Mouse (Mus musculus): ENCODE measurements around the gene Dazap1.

The Dazap1 gene

DNA sequence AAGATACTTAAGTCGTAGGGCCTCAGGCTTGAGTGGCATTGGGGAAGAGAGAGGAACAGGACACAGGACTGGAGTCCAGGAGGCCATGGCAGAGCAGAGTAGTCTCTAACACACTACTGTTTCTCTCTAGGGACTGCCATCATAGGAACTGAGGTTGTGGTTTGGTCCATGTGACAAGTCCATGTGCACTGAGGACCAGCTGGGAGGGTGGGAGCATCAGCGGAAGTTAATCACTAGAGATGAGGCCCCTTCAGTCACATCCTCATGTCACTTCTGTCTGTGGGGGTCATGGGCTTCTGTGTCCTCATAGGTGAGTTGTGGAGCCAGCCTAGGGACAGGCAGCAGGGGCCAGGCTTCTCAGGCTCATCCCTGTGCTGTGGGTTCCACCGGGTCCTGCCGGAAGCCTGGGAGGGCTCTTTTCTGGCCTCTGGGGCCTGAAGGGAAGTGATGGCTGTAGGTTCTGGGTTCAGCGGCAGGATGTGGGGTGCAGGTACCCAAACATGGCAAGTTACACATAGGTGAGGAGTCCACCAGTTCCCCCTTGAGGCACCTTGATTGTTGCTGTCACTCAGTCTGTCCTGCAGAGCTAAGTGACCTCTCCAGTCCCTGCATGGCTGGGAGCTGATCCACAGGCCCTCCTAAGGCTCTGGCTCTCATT lies 10.0 kb downstream of the Dazap1 start:
- no peak for DNase-seq (ENCODE audit: low read depth, low spot score)

DNA sequence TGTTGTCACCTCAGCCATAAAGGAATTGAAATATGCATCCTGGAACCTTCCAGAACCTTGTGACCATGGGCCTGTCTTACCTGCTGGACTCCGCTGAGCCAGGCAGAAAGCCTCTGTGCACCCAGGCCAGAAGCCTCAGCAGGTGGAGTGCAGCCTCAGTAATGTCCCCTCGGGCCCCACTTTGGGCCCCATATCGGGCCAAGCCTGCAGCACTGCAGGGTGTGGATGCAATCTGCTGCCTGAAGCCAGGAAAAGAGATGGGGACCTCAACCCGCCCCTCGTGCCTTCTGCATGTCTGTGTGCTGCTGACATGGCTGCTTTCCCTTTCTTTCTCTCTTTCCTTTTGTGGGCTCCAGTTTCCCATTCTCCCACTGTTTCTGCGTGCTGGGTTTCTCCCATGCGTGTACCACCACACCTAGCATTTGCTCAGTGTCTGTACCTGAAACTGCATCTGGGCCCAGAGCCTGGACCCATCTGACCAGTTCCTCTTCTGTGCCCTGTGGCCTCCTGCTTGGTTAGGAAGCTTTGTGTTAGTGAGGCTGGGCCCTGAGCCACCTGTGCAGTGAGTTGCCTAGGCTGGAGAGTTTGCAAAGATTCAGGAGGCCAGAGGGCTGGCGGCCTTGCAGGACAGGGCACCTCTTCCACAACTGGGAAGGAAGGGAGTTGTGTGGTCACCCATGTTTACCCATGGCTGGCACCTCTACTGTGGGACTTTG lies 10.7 kb downstream of the Dazap1 start:
- DNase-seq (ENCODE audit: low read depth, low spot score): no peak

DNA sequence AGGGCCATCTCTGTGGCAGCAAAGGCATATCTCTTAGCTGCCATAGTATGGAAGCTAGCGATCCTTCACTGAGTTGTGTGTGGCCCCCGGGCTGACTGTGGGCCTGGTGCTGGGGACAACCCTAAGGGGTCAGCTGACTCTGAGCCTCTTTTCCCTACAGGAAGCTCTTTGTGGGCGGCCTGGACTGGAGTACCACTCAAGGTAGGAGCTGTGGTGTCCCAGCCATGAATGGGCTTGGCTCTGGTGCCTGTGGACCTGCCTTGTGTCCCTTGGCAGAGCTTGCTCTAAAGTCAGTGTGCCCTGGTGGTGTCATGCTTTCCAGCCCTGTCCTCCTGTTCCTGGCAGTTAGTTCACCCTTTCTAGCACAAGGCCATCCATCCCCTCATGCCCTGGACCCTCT lies 12.6 kb downstream of the Dazap1 start:
- DNase-seq (ENCODE audit: low read depth, low spot score): no peak

DNA sequence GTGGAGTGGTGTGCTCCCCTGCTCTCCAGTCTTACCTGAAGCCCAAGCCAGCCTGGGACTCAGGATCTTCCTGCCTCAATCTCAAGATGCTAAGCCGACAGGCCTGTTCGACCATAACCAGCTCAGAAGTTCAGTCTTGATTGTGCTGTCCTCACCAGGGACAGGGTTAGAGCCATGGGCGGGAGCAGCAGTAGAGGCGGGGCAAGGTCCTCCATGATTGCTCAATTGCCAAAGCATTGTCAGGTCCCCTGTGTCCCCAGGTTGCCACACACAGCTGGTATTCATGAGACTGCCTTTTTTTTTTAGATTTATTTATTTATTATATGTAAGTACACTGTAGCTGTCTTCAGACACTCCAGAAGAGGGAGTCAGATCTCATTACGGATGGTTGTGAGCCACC lies 15.0 kb downstream of the Dazap1 start:
- DNase-seq (ENCODE audit: low read depth, low spot score): no peak

DNA sequence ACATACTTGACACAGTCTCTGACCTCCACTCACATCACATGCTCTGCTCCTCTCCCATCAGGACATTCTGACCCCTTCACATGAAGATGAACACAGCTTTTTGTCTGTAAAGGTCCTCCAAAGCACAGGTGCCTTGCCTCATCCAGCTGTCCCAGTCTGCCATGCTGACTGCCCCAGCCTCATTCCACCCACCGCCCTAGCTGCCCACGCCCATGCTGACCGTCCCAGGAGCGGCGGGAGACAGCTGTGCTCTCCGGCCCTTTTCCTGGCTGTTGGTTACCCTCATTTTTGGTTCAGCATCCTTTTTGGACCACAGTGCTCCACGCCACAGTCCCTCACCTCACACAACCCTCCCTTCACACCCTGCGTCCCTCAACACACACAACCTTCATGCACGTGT lies 17.1 kb downstream of the Dazap1 start:
- DNase-seq (ENCODE audit: low read depth, low spot score): no peak

DNA sequence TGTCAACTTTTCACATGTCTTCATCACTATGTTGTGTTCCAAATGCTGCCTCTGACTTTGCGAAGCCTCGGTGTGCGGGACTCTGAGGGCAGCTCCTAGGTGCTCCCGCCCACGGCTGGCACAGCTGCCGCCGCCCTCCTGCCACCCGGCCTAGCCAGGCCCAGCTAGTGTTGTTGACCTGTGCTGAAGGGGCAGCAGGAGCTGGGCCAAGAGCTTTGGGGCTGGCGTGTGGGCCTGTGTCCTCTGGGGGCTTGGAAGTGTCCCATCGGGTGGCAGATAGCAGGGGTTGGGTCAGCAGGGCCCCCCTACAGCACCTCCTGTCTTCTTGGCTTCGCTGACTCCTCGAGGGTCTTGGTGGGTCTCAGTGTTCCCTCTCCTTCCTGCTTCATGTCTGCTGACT lies 18.0 kb downstream of the Dazap1 start:
- no peak for DNase-seq (ENCODE audit: low read depth, low spot score)

DNA sequence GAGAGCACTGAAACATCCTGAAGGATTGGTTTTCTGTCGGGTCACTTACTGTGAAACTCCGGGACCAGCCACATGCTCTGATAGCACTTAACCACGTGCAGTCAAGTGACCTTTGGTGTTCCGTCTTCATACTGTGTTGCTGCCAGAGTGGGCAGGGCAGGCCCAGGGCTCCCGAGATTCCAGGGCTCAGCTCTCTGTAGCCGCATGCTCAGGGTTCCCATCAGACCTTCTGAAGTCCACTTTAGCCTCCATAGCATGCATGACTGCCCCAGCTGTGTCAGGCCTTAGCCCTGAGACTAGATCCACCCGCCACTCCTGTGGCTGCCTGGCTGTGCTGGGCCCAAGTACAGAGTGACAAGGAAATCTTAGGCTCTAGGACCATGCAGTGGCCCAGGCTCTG lies 20.0 kb downstream of the Dazap1 start:
- DNase-seq (ENCODE audit: low read depth, low spot score): no peak

DNA sequence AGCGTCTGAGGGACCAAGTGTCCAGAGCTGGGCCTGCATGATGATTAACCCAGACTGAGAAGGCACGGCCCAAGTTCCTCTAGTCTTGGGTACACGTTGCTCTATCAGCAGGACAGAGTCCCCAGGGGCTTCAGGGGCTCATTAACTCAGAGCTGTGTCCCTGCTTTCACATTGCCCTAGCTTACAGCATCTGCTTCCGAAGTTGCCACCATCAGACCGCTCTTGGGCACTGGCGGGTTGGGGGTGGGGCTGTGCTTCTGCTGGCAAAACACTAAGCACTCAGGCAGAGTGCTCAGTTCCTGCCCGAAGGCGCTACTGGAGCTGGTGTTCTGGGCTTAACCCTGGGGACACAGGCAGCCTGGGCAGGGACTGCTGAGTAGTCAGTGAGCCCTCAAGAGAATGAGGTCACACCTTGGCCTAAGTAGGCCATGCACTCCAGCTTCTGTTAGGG lies 20.7 kb downstream of the Dazap1 start:
- no peak for DNase-seq (ENCODE audit: low read depth, low spot score)

DNA sequence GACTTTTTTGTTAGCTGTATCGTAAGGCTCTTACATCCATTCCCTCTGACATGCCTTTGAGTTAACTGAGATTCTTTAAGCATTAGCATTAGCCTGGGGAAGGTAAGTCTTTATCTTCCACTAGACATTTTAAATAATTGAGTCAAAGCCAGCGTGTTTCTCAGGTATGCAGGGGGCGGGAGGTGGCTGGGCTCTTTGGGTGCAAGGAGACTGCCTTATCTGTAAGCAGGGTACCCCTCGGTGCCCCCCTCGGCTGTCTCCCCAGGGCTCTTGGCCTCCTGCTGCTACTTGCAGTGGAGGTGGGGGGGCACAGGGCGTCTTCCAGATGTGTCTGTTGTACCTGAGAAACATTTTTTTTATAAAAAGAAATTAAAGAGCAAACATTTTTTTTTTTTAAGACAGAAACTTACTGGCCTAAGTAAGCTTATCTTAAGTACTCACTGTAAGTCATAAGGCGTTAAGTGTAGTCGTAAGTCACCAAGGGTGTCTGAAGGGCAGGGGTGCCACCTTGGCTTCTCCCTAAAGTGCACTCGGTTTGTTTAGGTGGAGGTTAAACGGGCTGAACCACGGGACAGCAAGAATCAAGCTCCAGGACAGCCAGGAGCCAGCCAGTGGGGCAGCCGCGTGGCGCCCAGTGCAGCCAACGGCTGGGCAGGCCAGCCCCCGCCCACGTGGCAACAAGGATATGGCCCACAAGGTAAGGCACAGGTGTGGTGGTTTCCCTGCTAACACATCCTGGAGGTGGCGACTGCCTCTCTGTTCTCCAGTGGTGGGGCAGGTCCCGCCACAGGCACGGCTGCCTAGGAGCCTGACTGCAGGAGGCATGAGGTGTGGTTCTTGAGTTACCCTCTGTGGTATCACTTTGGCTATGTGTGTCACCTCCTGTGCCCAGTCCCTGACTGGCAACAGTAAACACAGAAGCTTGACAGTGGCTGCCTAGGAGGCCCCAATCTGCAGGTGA lies 21.5 kb downstream of the Dazap1 start:
- no peak for DNase-seq (ENCODE audit: low read depth, low spot score)

DNA sequence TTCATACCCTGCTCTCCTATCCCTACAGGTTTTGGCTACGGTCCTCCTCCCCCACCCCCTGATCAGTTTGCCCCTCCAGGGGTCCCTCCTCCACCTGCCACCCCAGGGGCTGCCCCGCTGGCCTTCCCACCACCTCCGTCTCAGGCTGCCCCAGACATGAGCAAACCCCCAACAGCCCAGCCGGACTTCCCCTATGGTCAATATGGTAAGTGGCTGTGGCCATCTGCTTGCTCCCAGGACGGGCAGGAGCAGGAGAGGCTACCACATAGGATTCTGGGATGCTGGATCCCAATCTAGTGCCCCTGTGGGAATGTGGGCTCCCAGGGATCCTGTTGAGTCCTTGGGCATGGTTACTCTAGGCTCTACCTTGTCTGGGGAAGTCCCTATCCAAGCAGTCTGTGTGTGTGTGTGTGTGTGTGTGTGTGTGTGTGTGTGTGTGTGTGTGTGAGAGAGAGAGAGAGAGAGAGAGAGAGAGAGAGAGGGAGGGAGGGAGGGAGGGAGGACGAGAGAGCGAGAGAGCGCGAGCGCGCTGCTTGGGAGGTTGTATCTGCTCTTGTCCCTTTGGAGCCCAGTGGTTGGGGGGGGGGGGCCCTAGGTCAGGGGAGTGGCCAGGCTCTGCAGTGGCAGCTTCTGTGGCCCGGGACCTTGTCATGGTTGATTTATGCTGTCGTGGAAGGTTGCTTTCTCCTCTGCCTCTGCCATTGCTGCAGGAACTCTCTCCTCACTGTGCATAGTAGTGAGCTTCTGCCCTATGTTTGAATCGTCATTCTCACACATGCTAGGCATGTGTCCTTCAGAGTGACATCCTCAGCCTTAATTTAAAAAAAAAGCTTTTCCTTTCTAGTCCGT lies 24.2 kb downstream of the Dazap1 start:
- no peak for DNase-seq (ENCODE audit: low read depth, low spot score)

DNA sequence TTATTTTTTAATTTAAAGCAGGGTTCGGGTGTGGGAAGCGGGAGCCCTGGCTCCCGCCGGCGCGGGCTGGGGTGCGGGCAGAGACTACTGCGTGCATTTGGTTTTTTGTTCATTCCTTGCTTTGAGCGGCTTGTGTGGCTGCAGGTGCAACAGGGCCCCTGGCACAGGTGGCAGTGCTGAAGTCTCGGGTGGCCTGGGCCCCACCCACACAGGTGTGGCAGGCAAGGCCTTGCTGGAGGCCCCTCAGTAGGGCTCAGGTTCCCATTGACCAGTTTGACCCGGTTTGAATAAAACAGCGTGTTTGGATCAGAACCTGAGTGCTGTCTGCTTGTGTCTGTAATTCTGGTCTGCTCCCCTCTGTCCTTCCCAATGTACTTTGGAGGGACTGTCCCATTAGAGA lies 26.8 kb downstream of the Dazap1 start:
- no peak for DNase-seq (ENCODE audit: low read depth, low spot score)

DNA sequence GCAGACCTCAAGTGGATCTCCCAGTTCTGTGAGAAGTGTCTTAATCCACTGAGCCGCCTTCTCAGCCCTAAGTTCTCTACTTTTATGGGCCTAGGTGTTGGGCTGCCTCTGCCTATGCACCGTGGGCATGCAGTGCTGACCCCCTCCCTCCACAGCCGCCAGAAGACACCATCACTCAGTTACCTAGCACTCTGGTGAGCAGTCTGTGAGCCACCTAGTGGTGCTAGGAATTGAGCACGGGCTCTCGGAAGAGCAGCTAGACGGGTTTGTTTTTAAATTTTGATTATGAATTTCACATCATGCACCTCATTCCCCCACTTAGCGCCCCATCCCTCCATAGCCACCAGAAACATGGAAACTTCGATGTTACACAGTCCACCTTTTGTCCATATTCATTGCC lies 27.4 kb downstream of the Dazap1 start:
- DNase-seq (ENCODE audit: low read depth, low spot score): peak; percentile 41

DNA sequence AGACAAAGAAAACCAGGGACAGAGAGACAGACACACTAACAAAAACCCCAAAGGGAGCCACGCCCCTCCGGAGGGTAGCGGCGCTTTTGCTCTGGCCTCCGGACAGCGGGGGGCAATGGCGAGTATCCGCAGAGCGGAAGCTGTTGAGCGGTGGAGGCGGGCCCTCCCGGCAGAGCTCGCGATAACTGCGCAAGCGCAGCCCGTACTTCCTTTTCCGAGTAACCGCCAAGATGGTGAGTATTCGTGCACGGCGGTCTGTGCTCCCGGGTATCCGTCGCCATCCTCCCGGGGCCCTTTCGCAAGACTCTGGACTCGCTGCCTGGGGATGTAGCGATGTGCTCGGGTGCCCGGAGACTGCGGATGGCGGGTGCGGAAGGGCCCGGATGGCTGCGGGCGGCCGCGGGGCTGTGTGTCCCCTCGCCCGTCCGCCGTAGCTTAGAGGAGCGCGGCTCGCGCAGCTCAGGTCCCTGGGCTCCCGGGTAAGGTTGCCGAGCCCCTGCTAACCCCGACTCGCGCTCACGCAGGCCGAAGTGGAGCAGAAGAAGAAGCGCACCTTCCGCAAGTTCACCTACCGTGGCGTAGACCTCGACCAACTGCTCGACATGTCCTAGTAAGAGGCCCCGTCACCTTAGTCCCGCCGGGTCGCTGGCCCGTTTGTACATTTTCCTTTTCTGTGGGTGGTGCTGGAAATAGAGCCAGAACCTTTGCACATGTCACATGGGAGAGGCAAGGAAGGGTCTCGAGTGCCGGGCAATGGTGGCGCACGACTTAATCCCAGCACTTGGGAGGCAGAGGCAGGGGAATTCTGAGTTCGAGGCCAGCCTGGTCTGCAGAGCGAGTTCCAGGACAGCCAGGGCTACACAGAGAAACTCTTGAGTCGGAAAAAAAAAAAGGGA lies 31.2 kb downstream of the Dazap1 start, which contains the start of gene Rps15:
TSS of gene Rps15 (plus strand) at position 203 of the 896 bp plus-strand sequence.
- peak; percentile 99 for DNase-seq (ENCODE audit: low read depth, low spot score)

DNA sequence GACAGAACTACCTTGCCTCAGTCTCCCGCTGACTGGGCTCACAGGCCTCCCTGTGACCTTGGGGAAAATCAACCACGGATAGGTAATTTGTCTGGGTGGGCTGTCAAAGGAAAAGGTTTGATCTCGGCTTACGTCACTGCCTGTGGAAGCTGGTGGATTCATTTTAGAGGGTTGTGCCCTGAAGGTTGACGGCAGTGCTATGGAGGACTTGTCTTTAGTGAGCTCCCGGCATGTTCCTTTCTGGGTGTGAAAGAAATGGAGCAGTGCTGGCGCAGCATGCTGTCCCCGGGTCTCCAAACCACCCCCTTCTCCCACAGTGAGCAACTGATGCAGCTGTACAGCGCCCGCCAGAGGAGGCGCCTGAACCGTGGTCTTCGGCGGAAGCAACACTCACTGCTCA lies 32.0 kb downstream of the Dazap1 start:
- DNase-seq (ENCODE audit: low read depth, low spot score): peak; percentile 70

DNA sequence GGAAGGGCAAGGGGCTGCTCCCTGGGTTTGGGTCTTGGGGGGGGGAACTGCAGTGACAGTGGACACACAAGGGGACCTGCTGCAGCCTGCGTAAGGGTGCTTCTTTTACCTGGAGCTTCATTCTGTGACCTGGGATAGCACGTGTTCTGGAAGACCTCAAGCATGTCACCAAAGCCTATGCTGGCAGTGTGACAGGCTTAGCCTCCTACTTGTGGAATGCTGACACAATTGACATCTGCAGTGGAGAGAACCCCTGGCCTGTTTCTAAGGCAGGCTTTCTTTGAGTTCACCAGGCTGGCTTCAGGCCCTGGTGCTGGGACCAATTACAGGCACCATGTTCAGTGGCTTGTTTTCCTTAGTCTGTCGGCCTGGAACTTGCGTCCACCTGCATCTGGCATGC lies 33.0 kb downstream of the Dazap1 start:
- DNase-seq (ENCODE audit: low read depth, low spot score): peak; percentile 32

DNA sequence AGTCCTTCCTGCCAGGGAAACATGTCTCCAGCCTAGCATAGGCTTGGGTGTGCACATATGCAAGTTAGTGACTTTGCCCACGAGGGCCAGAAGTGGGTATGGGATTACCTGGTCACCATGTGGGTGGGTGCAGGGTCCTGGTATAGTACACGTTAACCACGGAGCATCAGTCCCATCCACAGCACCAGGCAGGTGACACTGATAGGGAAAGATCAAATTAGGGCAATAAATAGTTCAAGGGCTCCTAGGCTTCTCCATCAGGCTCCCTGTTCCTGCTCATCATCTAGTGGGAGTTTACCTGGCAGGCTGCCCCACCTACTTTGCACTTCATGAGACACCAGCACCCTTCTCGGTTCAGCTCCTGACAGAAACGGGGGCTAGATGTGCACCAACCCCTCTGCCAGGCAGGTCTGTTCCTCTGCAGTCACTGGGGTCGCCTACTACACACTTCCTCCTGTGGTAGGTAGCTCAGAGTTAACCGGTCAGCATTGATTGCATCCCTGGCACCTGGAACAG lies 33.6 kb downstream of the Dazap1 start:
- DNase-seq (ENCODE audit: low read depth, low spot score): peak; percentile 39

DNA sequence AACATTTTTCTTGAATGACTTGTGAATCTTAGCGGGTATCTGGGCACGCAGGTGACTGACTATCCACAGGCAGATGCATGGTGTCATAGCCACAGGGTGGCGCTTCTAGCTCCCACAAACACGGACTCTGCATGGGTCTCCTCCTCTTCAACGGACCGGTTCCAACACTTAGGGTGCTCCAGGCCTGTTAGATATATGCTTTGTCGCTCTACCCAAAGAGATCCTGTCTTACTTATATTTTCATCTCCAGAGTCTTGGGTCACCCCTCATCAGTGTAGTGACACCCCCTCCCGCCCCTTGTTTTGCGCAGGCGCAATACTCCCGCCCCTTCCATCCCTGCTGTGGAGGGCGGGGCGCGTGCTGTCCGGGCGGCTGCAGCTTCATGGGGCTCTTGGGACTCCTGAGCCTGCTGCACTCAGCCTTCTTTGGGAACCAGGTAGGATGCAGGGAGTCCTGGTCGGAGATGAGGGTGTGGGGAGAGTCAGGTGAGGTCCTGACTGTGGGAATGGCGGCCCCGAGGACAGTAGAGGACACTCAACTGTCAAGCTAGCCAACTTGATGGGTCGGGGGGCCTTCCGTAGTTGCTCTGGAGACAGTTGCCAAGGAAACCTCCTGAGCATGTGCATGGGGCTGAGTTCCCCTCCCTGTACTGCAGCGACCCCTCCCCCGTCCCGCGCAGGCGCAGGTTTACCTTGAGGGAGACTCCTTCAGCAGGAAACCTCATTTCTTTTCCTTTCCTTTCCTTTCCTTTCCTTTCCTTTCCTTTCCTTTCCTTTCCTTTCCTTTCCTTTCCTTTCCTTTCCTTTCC lies 34.5 kb downstream of the Dazap1 start, which contains the start of gene Apc2:
TSS of gene Apc2 (plus strand) at position 360 of the 808 bp plus-strand sequence.
- peak; percentile 79 for DNase-seq (ENCODE audit: low read depth, low spot score)

DNA sequence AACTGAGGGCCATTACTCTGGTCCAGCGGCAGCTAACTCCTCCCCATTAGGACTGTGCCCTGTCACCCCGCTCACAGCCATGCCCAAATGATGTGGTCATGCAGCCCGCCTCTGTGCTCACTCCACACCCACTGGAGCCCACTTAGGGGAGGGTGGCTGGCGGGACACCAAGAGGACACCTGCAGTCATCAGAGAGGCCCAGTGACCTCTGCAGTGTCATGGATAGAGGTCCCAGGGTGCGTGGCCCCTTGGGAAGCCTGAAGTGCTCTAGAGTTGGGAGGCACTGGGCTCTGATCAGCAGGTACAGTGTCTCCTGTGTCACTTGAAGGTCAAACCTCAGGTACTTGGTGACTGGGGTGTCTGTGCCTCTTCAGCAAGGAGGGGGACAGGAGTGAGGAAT lies 35.5 kb downstream of the Dazap1 start:
- no peak for DNase-seq (ENCODE audit: low read depth, low spot score)

DNA sequence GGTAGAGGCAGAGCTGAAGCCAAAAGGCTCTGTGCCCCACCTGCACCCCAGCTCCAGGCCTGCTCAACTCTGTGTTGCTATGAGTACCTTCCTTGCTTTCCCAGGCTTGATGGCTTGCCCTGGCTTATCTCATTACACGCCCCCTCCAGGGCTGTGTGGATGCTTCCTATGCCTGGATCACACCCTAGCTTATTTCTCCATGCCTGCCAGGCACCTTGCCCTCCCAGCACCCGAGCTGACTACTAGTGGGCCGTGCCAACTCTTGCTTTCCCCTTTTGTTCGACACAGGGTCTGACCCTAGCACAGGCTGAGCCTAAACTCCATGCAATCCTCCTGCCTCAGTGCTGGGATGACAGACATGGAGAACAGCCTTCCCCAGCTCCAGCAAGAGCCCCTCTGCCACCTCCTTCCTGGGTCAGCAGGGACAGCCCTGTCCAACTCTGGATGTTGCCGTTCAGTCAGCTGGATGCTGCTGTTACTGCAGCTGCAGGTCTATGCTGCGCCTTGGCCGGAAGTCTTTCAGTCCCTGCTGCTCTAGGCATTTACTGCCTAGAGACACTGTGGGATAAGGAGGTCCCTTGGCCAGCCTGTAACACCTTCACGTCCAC lies 36.3 kb downstream of the Dazap1 start:
- DNase-seq (ENCODE audit: low read depth, low spot score): no peak

Measured in ZHBTc4 (cell line).